Mouse (Mus musculus) lung, postnatal 36 days (tissue): ENCODE measurements around the gene Prss35.

Source experiments
- DNase-seq: peaks from one replicate; pipeline ENCODE4 v3.0.0; 2022; ENCODE audit warnings: mixed read lengths

Prss35 gene

DNA sequence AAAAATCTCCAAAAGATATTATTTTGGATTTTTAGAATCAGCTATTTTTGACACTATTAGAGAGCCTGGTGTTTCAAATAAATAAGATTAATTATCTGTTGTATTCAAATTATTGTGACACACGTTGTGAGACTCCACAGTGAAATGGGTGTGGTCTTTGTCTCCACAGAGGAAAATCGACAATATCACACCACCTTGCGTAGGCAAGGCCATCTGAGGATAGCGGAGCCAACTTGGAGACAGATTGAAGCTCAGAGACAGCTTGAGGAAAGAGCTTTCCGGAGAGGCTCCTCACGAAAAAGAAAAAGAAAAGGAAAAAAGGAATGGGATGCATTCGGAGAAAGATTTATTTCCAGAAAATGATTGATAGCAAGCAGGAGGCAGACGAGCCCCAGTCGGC lies 8.7 kb upstream of the Prss35 start:
- DNase-seq = no peak

DNA sequence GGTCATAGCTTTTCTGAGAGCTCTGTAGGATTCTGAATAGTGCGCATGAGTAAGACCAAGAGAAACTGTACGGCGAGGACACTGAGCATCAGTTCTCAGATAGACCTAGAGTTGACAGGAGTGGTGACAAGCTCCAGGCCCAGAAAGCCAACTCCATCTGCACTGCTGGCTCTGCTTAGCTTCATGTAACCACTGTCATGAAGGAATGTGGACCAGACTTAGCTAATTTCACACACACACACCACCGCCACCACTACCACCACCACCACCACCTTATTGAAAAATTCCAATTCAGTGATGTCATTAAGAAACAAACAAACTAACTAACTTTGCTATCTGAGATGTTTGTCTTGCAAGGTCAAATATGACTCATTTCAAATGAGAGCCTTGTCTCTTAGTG lies 6.5 kb upstream of the Prss35 start:
- no peak for DNase-seq

DNA sequence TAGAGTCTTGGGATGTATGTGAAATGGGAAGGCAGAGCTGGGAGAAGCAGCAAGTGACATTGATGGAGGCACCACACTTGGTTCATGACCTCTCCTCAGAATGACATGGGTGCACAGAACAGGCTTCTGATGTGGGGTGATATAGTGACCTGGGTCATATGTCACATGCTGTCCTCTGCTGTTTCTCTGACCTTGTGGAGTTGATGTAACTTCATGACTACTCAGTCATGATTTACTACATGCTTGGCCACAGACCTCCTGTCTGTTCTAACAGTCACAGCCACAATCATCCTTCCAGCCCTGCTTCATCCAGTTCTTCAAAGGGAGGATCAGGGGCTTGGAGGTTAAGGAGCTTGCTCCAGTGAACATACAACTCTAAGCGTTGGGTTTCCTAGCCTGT lies 5.4 kb upstream of the Prss35 start:
- no peak for DNase-seq

DNA sequence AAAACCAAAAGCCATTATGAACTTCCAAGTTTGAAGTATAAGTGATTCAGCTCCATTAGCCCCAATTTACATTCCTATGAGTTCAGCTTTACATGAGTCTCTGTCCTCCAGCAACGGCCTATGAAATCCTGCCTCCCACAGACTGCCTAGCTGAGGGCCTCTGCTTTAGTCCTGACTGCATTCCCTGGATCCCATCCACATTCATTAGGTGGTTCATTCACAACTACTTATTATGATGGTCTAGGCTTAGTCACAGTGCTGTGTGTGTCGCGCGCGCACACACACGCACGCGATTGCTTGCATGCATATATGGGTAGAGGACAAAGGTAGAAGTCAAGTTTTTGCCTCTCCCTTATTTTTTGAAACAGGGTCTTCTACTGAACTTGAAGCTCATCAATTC lies 4.6 kb upstream of the Prss35 start:
- DNase-seq = no peak

DNA sequence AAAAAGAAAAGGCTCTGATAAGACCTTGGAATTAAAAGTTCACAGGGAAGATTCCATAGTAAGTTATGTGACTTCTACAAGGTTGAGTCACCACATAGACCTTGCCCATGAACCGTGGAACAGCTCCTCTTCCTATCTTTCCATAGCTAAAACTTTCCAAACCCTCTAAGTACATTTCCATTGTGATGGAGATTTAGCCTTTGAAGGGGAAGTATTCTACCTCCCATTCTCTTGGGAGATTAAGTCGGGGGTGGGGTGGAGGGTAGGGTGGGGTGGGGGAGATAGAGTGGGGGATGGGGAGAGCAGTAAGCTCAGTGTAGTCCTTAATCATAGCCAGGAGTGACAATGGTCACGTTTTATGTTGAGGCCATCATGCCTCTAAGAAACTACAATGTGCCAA lies 3.5 kb upstream of the Prss35 start:
- no peak for DNase-seq

DNA sequence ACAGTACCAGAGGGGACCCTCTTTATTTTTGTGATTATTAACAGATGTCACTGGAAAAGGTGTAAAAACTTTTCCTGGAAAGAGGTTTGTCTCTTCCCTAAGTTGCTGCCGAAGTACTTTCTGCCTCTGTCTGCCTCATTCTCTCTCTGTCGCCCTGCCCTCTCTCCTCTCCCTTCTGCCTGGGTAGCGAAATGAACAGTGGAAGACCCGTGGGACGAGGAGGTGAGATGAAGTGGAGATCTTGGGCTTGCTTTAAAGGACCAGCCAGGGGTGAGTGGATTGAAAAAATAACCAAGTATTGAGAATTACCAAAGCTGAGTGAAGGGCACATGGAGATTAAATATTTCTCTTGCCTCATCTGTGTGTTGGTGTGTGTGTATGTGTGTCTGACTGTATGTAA lies 592 bp downstream of the Prss35 start:
- DNase-seq = no peak

DNA sequence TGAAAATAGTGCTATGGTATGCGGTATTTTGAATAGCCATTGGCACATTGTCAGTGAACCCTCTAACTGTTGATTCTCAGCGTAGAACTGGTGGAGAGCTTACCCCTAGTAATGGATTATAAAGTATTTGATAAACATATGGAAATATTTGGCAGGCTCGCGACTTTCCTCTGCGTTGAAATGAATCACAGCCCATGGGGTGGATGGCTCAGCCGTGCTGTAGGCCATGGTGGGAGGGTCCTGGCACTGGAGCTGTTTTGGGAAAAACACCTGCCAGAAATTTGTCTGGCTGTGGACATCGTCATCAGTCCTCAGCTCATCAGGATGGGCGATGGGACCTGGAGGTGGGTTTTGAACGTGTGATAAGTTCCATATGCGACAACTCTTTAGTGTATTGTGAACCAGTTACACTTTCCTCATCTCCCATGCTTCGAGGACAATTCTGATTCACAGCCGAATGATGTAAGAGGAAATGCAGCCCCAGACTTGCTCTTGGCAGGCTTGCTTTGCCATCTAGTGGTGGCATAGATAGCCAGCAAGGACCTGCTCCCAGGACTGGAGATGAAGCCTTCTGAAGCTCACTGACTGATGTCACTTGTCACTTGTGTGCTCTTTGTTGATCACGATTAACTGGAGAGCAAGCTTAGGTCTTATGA lies 2.6 kb downstream of the Prss35 start:
- peak; percentile 80 for DNase-seq

DNA sequence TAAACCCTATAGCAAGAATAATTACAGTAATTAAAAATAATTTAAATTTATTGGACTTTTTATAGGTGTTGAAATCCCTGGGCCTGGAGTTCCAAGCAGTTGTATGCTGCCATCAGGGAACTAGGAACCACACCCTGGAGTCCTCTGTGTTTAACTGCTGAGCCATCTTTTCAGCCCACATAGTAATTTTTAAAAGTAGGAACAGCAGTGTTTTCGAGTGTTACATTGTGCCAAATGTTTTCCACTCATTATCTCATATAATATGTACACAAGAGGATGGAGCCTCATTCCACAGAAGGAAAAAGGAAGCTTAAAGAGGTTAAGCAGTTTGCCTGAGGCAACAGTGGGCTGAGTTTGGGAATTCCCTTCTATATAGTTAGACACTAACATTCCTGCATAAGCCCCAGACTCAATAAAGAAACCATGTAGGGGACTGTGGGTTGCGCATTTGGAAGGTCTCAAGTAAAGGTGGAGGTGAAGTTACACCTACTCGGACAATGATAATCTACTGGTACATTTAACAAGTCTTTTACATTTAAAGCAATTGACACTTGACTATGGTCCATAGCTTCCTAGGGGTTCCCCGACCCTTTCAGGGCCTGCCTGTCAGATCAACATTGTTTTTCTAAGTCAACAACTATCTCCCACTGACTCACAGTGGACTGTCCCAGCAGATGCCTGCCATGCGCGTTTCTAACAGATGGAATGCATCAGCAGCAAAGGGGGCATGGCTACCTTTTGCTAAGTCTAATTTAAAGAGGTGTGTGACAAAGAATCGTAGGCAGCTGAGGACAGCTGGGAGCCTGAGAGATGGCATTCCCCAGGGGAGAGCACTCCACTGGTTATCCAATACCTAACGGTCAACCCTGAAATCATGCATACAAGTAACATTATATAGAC lies 19.3 kb downstream of the Prss35 start:
- DNase-seq = no peak

DNA sequence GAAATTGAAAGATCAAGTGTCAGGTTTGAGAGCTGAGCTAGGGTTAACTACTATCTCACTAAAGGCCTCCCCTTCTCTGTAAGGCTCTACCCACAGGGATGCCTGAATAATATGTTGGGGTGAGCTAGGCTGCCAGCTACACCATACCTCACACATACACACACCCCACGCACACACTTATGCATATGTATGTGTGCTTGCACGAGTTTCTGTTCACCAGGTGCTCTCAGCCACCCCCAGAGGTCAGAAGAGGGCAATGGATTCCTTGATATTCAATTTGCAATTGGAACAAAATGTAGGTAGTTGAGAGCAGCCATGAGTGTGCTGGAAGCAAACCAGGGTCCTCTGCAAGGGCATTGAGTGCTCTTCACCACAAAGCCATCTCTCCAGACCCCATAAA lies 20.6 kb downstream of the Prss35 start:
- DNase-seq = no peak

DNA sequence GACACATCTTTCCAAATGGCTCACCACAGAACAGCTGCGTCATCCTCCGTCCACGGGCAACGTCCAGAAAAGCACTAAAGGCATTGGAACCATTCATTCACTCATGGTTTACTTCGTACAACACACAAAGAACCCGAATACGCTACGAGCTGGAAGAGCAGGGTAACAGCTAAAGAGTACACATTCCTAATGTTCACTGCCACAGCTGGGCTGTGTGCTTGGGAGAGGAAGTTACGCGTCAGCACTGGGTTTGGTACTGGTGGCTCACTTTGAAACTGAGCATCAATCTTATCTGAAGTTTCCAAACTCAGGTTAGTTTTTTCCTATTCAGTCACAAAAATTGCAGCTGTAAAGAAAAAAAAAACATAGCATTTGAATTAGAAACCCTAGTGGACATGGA lies 23.5 kb downstream of the Prss35 start:
- no peak for DNase-seq

DNA sequence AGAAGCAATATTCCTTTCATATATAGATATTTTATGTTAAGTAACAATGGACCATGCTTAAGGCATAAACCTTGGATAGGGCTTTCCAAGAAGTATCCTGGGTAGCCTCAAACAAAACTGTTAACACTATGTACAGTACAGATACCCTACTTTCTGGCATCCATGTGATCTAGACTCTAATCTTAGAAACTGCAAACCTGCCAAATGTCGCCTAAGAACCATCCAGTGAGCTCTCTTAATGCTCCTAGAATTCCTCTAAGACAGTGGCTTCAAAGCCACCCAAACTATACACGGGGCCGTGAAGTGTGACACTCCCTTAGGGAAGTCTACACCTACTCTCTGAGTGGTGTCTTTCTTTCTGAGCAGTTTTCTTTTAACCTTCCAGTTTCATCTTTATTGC lies 29.4 kb downstream of the Prss35 start:
- no peak for DNase-seq

DNA sequence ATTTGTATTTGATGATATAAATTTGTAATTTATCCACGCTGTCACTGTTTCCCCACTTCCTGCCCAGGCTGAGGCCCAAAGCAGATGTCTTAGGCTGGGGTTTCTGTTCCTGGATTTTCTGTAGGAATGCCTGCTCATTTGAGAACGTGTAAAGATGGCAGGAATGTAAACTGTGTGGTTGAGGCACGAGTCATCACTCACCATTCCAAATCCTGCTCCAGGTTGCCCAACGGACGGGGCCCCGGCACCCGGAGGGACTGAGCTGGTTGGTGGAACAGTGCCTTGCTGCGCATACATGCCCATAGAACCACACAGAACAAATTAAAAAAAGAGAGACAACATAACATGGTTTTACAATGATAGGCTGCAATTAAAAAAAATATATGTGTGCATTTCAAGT lies 30.5 kb downstream of the Prss35 start:
- no peak for DNase-seq

DNA sequence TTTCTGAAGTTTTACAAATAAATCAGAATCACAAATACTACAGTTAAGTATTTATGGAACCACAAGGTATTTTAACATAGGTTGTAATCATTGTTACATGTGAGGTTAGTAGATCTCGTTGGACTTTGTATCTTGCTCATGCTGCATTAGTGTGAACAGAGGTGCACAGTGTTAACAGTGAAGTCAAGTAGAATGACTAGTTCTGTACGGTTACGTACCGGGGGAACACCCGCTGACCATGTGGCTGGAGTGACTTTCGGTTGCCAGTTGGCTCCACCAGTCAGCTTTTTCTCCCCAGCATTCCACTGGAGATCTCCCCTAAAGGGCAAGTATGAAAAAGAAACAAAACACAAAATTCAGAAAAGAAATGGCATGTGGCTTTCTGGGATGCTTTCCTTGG lies 31.9 kb downstream of the Prss35 start:
- DNase-seq = no peak

DNA sequence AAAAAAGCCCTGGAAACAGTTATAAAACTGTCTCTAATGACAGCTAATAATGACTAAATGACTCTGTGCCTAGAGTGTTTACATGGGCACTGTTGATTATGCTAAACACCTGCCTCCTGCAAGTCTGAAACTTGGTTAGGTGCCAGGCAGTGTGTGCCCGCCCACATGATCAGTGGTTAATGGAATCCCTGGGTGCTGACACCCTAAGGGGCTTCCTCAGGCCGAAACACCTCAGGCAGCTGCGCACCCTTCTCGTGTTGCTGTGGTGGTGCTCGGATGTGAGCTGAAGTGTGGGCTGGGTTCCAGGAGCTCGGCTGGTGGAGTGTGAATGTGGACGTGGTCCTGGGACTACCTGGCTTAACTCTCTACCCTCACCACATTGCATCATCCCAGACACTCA lies 33.9 kb downstream of the Prss35 start:
- DNase-seq = peak; percentile 3

DNA sequence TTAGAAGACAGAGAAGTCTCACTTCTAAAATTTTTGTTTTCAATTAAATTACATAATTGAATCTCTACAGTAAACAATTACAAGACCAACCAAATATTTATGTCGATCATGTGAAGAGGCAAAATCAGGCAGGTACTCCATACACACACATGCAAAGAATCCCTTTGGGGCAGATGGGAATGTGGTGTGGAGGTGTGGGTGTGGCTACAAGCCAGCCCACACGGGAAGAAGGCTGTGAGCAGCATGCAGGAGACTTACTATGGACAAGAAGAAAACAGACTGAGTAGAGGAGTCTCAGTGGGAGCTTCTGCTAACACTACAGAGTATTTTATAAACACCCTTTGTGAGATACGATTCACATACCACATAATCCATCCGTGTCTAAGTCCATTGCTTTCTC lies 34.8 kb downstream of the Prss35 start:
- no peak for DNase-seq

DNA sequence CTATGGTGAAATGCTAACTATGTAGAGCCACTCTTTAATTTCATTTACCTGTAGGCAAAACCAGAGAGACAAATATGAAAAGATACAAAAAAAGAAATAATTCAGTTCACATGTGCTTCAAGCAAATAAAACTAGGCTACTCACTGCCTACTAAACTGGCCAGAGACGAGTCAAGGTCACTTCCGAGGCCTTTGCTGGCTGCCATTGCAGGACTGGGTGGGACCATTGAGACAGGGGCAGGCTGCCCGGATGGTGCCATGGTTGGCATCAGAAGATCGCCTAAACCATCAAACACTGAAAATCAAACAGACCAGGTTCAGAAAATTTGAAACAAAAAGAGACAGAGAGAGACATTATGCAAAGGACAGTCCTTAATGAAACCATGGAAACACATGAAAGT lies 38.0 kb downstream of the Prss35 start:
- DNase-seq = no peak

DNA sequence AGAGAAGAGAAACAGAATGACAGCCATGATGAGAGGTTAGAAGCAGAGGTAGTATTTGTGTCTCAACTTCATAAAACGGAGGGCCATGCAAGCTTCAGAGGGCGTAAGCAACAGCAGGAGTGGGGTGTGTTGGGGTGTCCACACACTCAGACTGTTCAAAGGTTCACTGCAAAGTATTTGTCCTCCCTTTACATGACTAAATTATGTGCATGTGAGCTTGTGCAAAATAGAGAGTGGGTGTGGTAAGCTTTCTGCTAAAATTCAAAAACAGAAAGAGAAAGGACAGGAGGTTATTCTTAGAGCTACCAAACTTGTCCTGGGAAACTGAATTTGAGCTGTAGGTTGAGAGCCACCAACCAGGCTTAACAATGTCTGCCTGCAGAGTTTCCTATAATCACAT lies 39.4 kb downstream of the Prss35 start:
- DNase-seq = no peak

DNA sequence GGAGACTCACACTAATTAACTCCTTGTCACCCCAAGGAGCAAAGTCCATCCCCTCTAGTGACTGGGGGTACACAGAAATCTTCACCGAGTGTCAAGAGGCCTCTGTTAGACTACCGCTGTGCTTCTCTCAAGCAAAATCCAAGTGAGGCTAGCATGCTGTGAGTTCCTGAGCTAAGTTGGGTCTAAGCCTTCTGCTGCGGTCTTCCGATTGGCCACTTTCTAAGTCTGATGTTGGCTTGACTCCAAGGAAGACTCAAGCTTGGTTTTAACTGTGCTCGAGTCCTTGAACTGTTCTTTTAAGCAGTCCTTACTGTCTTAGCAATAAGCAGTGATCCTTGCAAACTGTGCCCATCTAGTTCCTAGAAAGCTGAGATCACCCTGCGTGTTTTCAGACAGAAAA lies 45.7 kb downstream of the Prss35 start:
- DNase-seq = no peak

DNA sequence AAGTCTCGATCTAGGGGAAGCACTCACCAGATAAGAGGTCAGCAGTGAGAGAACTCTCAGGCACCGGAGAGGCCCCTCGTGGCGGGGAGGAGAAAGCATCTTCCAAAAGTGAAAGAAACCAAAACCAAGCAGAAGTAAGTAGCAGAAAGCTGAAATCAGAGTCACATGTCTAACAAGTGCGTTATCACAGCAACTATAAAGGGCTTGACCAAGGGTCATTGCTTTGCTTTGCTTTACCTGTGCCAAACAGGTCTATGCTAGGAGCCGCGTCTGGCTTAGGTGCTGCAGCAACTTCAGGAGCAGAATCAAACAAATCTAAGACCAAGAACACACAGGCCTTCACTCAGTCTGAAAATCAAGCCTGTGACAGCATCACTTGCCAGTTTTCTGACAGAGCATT lies 48.5 kb downstream of the Prss35 start:
- no peak for DNase-seq

DNA sequence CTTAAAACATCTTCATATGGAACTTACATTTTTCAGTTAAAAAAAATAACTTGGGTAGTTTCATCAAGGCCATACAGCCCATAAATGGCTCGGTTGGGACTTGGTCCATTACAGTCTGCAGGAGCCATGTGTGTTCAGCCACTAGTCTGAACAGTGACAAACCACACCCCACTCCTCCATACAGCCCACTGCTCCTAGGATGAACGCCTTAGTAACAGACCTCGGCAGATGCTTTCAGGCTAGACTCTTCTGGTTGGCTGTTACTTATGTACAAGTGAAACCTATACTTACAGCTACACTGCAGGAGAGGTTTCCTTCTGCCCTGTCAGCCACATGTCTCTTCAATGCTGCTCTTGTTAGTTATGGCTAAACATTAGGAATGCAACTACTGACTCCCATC lies 51.8 kb downstream of the Prss35 start:
- DNase-seq = no peak

DNA sequence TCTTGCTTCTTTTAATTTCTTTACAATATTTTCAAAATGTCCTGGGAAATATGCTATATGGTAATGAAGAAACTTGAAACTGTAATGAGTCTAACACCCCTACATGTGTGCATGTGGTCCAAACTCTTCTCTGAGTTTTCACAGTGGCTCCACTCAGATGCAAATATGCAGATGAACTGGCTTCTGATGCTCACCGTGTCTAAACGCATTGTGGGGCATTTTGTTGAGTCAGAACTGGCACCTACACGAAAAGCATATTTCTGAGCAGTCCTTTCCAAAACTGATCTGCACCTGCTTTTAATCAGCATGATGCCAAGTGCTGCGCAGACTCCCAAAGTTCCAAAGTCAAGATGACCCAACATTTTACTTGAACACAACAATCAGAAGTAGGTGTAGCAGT lies 54.1 kb downstream of the Prss35 start:
- no peak for DNase-seq

DNA sequence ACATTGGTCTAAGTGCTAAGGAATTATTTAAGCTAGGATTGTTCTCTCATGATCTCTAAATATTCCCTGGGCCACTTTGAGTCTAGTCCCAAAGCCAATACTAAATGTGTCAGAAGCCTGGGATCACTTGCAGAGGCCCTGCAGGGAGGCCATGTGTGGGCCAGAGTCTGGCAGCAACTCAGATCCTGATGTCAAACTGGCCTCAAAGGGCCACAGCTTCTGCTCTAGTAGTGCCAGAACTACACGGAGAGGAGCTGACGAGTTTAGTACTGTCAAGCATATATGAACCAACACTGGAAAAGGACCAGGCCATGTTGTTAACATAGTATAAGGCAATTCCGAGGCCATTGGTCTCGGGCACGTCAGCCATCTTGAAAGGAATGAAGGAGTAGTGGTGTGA lies 54.7 kb downstream of the Prss35 start:
- no peak for DNase-seq

DNA sequence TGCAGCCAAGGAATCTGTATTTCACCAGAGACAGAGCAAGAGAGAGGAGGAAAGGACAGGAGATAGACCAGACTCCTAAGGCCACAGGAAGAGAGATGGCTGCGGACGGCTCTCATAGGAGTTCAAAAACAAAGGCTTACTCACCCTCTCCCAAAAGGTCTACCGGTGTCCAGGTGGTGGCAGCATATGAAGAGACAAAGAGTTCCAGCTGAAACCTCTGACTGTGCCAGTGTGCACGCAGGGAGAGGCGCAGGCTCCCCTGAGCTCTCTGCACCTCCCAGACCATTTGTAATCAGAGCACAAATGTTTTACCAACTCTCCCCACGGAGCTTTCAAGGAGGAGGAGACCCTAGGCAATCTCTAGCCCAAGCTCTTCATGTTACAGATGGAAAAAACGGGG lies 55.2 kb downstream of the Prss35 start:
- DNase-seq = no peak

DNA sequence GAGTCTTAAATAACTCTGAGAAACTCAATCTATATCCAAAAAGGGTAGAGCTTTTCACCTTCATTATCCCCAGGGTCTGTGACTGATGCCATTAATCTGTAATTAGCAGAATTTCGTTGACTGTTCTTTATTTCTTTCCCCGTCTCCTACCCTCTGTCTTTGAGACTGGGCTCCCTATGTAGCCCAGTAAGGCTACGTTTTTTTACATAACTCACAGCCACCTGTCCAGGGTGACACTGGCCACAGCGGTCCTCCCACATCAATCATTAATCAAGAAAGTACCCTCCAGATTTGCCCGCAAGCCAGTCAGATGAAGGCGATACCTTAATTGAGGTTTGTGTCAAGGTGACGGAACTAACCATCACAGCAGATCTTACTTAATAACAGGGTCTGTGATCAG lies 55.6 kb downstream of the Prss35 start:
- no peak for DNase-seq
